Mouse (Mus musculus): ENCODE measurements at regions not wholly inside any gene's neighbourhood (a gene's known extent, or its start where the extent isn't known, plus 50 kb on each side); places are given as distances from the start of the nearest gene placed in this dataset.

DNA sequence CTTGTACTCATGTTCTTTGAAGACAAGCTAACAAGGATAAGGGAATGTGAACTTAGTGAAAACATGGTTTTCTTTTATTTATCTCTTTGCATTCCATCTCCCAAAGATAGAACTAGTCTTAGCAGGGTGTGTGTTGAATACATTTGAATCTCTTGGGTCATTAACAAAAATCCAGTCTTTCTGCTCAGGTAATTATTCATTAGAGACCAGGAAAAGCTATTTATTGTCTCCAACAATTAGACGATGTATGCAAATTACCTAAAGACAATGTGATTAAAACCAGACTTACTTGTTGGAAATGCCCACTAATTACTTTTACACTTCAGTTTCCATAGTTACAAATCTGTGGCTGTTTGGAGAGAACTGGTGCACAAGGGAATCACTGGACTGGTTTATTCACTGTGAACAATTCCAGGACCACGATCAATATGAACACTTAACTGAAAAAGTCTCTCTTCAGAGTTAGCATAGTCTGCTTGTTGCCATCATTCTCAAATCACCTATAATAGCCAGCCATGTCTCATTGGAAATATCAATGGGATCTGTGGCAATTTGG, 584.4 kb downstream of the Mettl4 start:
- DNase-seq (ENCODE audit: low spot score in 2 of 2), result no peak

- DNase-seq (ENCODE audit: low spot score in 2 of 2), result no peak
Measured at GRCm38 (mm10) chr17:94144298-94144697, 605.5 kb downstream of the Mettl4 start.

DNA sequence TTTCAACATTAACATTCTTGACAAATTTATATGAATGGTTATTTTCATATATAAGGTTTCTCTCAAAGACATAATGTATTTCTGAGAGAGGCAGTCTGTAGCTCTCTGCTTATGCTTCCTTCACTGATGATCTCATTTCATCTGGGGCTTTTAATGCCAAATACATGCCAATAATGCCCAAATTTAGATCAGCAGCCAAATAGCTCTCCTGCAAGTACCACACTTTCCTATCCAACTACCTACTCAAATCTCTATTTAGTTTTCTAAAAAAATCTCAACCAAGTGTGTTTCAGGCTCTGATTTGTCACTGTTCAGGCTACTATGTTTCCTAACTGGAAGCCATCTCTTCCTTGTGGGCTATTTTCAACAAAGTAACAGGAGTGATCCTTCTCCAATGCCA, 616.6 kb downstream of the Mettl4 start:
- peak in 1 of 2 experiments; percentile 4 for DNase-seq (ENCODE audit: low spot score in 2 of 2)

- DNase-seq (ENCODE audit: low spot score in 2 of 2), result no peak
Measured at GRCm38 (mm10) chr17:94093984-94094660, 655.7 kb downstream of the Mettl4 start.

DNA sequence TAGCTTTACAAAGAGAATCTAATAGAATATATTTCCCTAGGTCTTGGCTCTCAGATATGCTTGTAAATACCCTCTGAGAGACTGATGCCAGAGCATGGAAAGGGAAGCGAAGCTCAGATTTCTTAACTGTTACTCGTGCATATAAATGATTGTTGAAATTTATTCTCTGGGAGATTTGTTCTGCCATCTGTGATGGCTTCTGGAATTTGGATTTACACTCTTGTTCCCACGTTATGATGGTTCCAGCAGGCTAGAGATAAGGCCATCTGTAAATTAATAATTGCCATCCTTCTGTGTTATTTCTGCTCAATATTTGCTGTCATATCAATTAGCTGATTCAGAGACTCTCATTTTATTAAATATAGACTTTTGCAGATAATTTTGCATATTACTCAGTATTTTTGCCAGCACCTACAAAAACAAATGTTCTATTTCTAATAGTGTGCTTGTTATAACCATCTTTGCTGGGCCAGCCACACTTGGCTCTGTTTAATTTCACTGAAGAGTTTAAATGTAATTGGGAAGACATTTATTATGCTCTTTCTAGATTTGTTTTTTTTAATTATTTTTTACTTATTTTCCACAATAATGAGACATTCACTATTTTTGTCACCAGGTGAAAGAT, 695.3 kb downstream of the Mettl4 start:
- DNase-seq (ENCODE audit: low spot score in 2 of 2), result no peak

DNA sequence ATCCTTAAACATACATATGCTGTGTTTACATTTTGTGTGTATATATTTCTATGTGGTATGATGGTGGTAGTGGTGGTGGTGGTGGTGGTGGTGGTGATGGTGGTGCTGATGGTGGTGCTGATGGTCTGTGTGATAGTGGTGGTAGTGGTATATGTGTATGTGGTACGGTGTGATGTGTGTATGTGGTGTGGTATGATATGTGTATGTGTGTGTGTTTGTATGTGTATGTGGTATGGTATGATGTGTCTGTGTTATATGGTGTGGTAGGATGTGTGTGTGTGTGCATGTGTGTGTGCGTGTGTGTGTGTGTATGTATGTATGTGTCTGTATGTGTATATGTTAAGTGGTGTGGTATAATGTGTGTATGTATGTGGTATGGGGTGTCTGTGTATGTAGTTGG, 701.3 kb downstream of the Mettl4 start:
- DNase-seq (ENCODE audit: low spot score in 2 of 2), result no peak

DNA sequence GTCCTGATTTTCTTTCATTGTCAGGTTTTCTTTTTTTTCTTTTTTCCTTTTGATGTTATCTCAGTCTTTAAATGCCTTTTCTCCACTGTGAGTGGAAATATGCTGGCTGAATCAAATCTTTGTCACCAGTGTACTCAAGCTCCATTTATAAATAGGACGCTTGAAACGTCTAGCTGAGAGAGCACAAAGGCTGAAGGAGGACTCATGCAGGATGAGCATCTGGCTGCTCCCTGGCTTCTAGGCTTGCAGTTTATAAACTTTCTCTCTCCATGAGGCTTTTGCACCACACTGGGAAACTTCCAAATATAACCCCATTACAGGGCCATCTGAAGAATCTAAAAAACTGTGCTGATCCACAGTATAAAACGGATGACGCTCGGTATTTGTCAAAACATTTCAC, 711.6 kb downstream of the Mettl4 start:
- DNase-seq (ENCODE audit: low spot score in 2 of 2), result peak; percentile 7 to 11

GRCm38 (mm10) chr17:94012386-94012785, 737.4 kb downstream of the Mettl4 start:
- DNase-seq (ENCODE audit: low spot score in 2 of 2), result no peak

DNA sequence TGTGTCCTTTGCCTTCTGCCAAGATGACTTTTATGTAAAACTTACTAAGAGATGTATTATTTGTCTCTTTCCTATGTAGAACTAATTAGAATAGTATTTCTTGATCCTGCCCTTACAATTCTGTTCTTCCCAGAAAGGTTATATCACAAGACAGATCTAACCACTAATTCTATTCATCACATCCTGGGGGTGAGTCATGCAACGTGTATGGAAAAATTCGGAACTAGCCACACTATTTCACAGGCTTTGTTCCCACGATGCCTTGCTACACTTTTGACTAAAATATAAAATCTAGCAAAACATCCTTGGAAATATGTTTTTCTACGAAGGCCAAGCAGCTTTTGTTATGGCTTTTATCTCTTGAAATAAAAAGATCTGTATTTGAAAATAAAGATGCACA, 747.7 kb downstream of the Mettl4 start:
- peak in 1 of 2 experiments; percentile 12 for DNase-seq (ENCODE audit: low spot score in 2 of 2)

- no peak for DNase-seq (ENCODE audit: low spot score in 2 of 2)
Measured at GRCm38 (mm10) chr17:94001515-94001914, 748.3 kb downstream of the Mettl4 start.

DNA sequence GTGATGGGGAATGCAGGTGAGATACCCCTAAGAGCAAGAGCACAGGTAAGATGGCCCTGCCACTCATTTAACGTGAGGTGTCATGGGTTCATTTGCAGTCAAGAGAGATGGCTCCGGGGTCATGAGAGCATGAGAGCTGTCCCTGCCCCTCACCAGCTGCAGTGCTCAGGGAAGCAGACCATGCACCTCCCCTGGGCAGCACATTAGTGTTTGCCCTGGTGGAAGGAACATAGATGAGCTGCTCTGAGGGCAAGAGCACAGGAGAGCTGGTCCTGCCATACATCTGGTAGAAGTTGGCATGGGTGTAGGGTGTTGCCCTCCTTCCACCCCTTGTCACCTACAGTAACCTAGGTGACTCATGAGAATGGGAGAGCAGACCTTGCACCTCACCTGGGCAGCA, 762.9 kb downstream of the Mettl4 start:
- no peak for DNase-seq (ENCODE audit: low spot score in 2 of 2)

All from right cerebral cortex, adult 2 months (tissue).